Mouse (Mus musculus): ENCODE measurements around the gene Zfyve9. TPM values are rescaled to one million over a fixed set of nuclear protein-coding genes. Genes with fewer than 3 reads are reported as not detected.
A peak's percentile ranks its signal among the peaks of the same experiment; 100 is the strongest.

Gene Zfyve9
- polyA plus RNA-seq, 1 experiment: 1.8 TPM

- TF ChIP-seq CTCF (IDR thresholded peaks at IDR 0.05; ENCODE audit: control insufficient read depth, insufficient read depth, insufficient replicate concordance, low read depth, low read length): no peak
- no peak for TF ChIP-seq POLR2A (IDR thresholded peaks at IDR 0.05; ENCODE audit: control insufficient read depth, low read depth, low read length)
- peak overlapping the region; percentile 51; the same call in 1 of the 2 replicates for H3K27ac ChIP-seq (ENCODE audit: control insufficient read depth, insufficient read depth, low read depth, low read length)
- H3K36me3 ChIP-seq (ENCODE audit: control insufficient read depth, insufficient read depth, low read length): no peaks in the 10 kb centered on the region
- H3K4me3 ChIP-seq (ENCODE audit: control insufficient read depth, low read depth, low read length): peak overlapping the region; percentile 96
- H3K4me1 ChIP-seq (ENCODE audit: control insufficient read depth, insufficient read depth, low read length): peaks cover 5% of the 10 kb centered on the region; the same call in 1 of the 2 replicates
- no peaks in the 10 kb centered on the region for H3K27me3 ChIP-seq (ENCODE audit: control insufficient read depth, insufficient read depth, low read length)
These were observed 237 bp upstream of the Zfyve9 start for GRCm38 (mm10) chr4:108780864-108781205.

GRCm38 (mm10) chr4:108779763-108780056, 888 bp downstream of the Zfyve9 start:
- H3K4me1 ChIP-seq (ENCODE audit: control insufficient read depth, insufficient read depth, low read length): peaks cover 5% of the 10 kb centered on the region; the same call in 1 of the 2 replicates
- peak overlapping the region; percentile 95 for H3K27ac ChIP-seq (ENCODE audit: control insufficient read depth, insufficient read depth, low read depth, low read length)
- H3K36me3 ChIP-seq (ENCODE audit: control insufficient read depth, insufficient read depth, low read length): no peaks in the 10 kb centered on the region
- TF ChIP-seq CTCF (IDR thresholded peaks at IDR 0.05; ENCODE audit: control insufficient read depth, insufficient read depth, insufficient replicate concordance, low read depth, low read length): no peak
- no peak for TF ChIP-seq POLR2A (IDR thresholded peaks at IDR 0.05; ENCODE audit: control insufficient read depth, low read depth, low read length)
- H3K4me3 ChIP-seq (ENCODE audit: control insufficient read depth, low read depth, low read length): peak overlapping the region; percentile 96
- H3K27me3 ChIP-seq (ENCODE audit: control insufficient read depth, insufficient read depth, low read length): no peaks in the 10 kb centered on the region

GRCm38 (mm10) chr4:108768527-108768926, 12.1 kb downstream of the Zfyve9 start:
- H3K27ac ChIP-seq (ENCODE audit: control insufficient read depth, insufficient read depth, low read depth, low read length): no peak overlapping the region

GRCm38 (mm10) chr4:108759583-108759982, 21.0 kb downstream of the Zfyve9 start:
- Histone ChIP-seq H3K36me3 (ENCODE audit: control insufficient read depth, insufficient read depth, low read length) (no peaks in the 10 kb centered on the region), H3K27me3 (ENCODE audit: control insufficient read depth, insufficient read depth, low read length) (no peaks in the 10 kb centered on the region), H3K27ac (ENCODE audit: control insufficient read depth, insufficient read depth, low read depth, low read length) (no peak overlapping the region), H3K4me1 (ENCODE audit: control insufficient read depth, insufficient read depth, low read length) (no peaks in the 10 kb centered on the region), H3K4me3 (ENCODE audit: control insufficient read depth, low read depth, low read length) (no peak overlapping the region)
- TF ChIP-seq POLR2A (IDR thresholded peaks at IDR 0.05; ENCODE audit: control insufficient read depth, low read depth, low read length) (no peak), CTCF (IDR thresholded peaks at IDR 0.05; ENCODE audit: control insufficient read depth, insufficient read depth, insufficient replicate concordance, low read depth, low read length) (no peak)

More at GRCm38 (mm10) chr4:108768527-108768926, 12.1 kb downstream of the Zfyve9 start:
- Histone ChIP-seq H3K4me3 (ENCODE audit: control insufficient read depth, low read depth, low read length) (no peak overlapping the region), H3K36me3 (ENCODE audit: control insufficient read depth, insufficient read depth, low read length) (no peaks in the 10 kb centered on the region), H3K4me1 (ENCODE audit: control insufficient read depth, insufficient read depth, low read length) (no peaks in the 10 kb centered on the region), H3K27me3 (ENCODE audit: control insufficient read depth, insufficient read depth, low read length) (no peaks in the 10 kb centered on the region)
- TF ChIP-seq CTCF (IDR thresholded peaks at IDR 0.05; ENCODE audit: control insufficient read depth, insufficient read depth, insufficient replicate concordance, low read depth, low read length): no peak
- TF ChIP-seq POLR2A (IDR thresholded peaks at IDR 0.05; ENCODE audit: control insufficient read depth, low read depth, low read length): no peak

- Histone ChIP-seq H3K4me3 (ENCODE audit: control insufficient read depth, low read depth, low read length) (no peak overlapping the region), H3K27ac (ENCODE audit: control insufficient read depth, insufficient read depth, low read depth, low read length) (no peak overlapping the region), H3K27me3 (ENCODE audit: control insufficient read depth, insufficient read depth, low read length) (no peaks in the 10 kb centered on the region), H3K4me1 (ENCODE audit: control insufficient read depth, insufficient read depth, low read length) (no peaks in the 10 kb centered on the region), H3K36me3 (ENCODE audit: control insufficient read depth, insufficient read depth, low read length) (no peaks in the 10 kb centered on the region)
- TF ChIP-seq CTCF (IDR thresholded peaks at IDR 0.05; ENCODE audit: control insufficient read depth, insufficient read depth, insufficient replicate concordance, low read depth, low read length) (no peak), POLR2A (IDR thresholded peaks at IDR 0.05; ENCODE audit: control insufficient read depth, low read depth, low read length) (no peak)
These were observed 34.3 kb downstream of the Zfyve9 start for GRCm38 (mm10) chr4:108746160-108746873.

GRCm38 (mm10) chr4:108731582-108731981, 49.0 kb downstream of the Zfyve9 start:
- H3K4me1 ChIP-seq (ENCODE audit: control insufficient read depth, insufficient read depth, low read length): no peaks in the 10 kb centered on the region
- no peaks in the 10 kb centered on the region for H3K36me3 ChIP-seq (ENCODE audit: control insufficient read depth, insufficient read depth, low read length)
- no peaks in the 10 kb centered on the region for H3K27me3 ChIP-seq (ENCODE audit: control insufficient read depth, insufficient read depth, low read length)
- H3K27ac ChIP-seq (ENCODE audit: control insufficient read depth, insufficient read depth, low read depth, low read length): no peak overlapping the region
- TF ChIP-seq POLR2A (IDR thresholded peaks at IDR 0.05; ENCODE audit: control insufficient read depth, low read depth, low read length): no peak
- no peak for TF ChIP-seq CTCF (IDR thresholded peaks at IDR 0.05; ENCODE audit: control insufficient read depth, insufficient read depth, insufficient replicate concordance, low read depth, low read length)
- H3K4me3 ChIP-seq (ENCODE audit: control insufficient read depth, low read depth, low read length): no peak overlapping the region

- no peak overlapping the region for H3K4me3 ChIP-seq (ENCODE audit: control insufficient read depth, low read depth, low read length)
- no peaks in the 10 kb centered on the region for H3K4me1 ChIP-seq (ENCODE audit: control insufficient read depth, insufficient read depth, low read length)
- H3K27me3 ChIP-seq (ENCODE audit: control insufficient read depth, insufficient read depth, low read length): no peaks in the 10 kb centered on the region
- H3K36me3 ChIP-seq (ENCODE audit: control insufficient read depth, insufficient read depth, low read length): no peaks in the 10 kb centered on the region
- TF ChIP-seq POLR2A (IDR thresholded peaks at IDR 0.05; ENCODE audit: control insufficient read depth, low read depth, low read length) (no peak), CTCF (IDR thresholded peaks at IDR 0.05; ENCODE audit: control insufficient read depth, insufficient read depth, insufficient replicate concordance, low read depth, low read length) (no peak)
- no peak overlapping the region for H3K27ac ChIP-seq (ENCODE audit: control insufficient read depth, insufficient read depth, low read depth, low read length)
These were observed 50.1 kb downstream of the Zfyve9 start for GRCm38 (mm10) chr4:108730450-108730849.
